Mouse (Mus musculus): ENCODE data around the gene Phyhd1.

Gene Phyhd1

DNA sequence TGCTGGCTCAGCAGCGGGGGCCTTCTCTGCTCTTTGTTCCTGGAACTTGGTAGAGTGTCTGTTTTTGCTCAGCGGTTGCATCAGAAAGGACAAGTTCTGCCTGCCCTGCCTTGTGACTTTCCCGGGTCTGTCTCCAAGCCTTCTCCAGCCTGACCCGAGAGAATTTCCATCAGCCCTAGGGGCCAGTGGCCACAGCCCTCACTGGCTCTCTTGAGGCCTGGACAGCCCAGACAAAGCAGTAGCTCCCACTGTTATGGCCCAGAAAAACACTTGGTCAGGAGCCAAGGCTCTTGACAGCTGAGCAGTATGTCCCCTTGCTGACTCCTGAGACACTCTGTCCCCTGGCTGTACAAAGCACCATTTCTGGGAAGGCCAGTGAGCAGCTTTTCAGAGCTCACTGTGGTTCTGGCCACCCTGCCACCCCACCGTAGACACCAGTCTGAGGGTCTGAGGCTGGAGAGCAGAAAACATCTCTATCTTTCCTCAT is at the start of gene Phyhd1:
Gene Phyhd1, plus strand, starts transcription at position 437 of the 487 bp plus-strand sequence.
- DNase-seq (ENCODE audit: low read depth, low spot score): peak; percentile 92

DNA sequence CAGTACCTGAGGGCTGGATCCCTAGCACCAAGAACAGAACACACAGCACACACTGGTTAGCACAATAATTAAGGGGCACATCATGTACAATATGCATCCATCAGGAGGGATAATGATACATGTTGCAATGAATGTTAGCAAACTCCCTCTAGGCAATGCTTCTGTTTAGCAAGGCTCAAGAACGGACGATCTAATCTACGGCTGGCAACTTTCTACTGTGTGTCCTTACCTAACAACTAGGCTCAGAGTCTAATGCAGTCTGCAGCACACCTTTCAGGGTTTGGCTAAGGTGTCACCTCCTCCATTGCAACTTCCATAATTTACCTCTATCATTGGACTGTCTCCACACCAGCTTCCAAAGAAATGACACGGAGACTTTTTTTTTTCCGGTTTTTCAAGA is 49.7 kb upstream of the Phyhd1 start:
- DNase-seq (ENCODE audit: low read depth, low spot score): no peak

DNA sequence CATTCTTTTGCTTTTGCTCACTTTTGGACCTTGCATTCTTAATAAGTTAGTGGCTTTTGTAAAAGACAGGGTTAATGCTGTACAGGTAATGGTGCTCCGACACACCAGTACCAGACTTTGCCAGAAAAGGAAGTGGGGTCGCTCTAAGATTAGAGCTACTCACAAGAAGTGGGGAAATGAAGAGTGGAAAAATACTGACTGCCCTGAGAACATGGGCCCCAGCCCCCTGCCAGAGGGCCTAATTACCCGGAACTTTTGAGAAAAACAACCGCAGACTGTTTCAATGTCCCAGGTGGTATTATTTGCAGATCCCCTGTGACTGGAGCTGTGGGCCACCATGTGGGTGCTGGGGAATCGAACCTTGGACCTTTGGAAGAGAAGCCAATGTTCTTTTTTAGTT is 30.4 kb upstream of the Phyhd1 start:
- DNase-seq (ENCODE audit: low read depth, low spot score): no peak

DNA sequence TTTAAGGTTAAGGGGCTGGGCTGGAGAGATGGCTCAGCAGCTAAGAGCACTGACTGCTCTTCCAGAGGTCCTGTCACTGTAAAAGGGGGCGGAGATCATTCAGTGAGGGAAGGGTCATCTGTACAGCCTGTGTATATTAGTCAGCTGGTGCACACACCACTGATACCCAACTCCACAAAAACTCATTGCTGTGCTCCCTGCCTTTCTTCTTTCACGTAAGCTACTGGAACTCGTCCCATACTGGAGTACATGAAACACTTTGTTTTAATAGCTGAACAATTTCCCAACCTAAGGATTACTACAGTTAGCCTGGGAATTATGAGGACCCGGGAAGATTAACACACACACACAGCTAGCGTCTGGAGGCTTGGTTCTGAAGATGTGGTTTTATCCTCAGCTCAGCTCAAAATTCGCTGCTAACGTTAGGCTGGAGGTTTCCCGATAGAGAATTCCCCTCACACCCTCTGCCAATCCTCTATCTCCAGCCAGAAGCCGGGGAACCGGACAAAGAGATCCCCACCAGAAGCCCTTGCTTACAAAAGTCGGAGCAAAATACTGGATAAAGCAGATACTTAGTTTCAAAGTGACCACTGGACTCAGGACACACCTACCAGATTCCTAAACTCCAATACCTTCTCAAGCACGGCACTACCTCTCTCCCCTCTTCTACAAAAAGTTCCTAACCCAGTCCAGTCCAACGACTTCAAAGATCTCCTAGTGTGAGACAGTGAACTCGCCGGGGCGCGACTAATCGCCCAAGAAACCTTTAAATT is 29.4 kb upstream of the Phyhd1 start:
- no peak for DNase-seq (ENCODE audit: low read depth, low spot score)

DNA sequence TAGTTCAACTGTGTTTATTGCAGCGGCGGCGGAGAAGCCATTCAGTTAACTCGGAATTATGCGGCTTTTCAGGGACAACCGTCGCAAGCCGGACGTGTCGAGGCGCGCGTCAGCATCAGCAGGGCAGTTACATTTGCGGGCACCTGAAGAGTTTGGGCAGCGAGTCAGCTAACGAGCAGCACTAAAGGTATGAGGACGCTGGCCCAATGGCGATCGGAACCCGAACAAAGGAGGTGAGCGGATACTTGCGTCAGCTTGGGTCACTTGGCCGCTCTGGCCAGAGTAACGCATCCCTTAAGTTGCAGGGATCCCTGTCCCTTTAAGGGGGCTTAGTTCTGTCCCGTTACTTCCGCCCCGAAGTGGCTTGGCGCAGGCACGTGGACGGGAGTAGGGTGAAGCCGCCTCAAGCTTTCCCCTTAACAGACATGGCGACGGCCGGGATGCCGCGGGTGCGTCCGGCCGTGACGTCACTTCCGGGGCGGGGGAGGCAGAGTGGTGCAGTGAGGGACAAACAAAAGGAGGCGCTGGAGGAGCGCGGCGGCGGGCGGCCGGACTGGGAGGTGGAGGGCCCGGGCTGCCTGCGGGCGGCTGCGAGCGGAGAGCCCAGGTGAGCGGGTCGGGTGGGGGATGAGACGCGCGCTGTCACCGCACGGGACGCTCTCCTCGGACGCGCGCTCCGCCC is 28.7 kb upstream of the Phyhd1 start, which contains the start of gene Lrrc8a:
Gene Lrrc8a, plus strand, starts transcription at position 517 of the 682 bp plus-strand sequence.
- DNase-seq (ENCODE audit: low read depth, low spot score): peak; percentile 99

DNA sequence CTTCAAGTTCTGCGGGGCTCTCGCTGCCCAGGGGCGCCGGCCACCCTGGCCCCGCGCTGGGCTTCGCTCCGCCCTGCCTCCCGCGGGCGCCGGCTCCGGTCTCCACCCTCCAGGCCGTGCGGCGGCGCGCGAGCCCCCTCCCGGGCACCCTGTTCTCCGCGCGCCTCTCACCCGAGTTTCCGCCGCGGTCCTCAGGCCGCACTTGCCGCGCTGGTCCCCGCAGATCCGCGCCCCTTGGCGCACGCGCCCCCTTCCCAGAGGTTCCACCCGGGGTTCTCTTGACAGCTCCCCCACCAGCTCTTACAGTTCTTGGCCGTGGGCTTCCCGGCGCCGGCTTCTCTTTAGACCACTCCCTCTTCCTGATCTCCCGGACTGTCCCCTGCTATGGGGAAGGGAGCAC is 28.1 kb upstream of the Phyhd1 start:
- DNase-seq (ENCODE audit: low read depth, low spot score): peak; percentile 68

DNA sequence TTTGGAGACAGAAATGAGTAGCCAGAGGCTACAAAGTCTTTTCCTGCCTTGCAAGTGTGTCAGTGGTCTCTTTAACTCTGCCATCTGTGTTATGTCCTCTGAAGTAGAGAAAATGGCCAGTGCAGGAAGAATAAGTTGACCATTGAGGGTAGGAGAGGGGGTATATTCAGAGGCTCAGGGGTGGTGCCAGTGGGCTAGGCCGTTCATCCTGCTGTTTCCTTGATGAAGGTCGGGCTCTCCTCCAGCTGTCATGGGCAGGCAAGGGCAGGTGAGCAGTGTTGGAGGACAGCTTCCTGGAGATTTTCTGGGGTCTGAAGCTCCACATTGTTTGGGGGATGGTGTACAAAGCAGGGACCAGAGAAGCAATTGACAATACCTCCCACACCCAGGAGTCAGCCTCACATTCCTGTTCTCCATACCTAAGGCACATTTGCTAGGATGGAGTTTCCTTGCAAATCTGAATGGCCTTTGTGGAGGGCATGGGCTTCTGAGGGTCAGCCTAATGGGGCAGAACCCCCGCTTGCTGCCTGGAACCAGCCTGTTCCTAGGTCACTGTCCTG is 27.0 kb upstream of the Phyhd1 start:
- no peak for DNase-seq (ENCODE audit: low read depth, low spot score)

DNA sequence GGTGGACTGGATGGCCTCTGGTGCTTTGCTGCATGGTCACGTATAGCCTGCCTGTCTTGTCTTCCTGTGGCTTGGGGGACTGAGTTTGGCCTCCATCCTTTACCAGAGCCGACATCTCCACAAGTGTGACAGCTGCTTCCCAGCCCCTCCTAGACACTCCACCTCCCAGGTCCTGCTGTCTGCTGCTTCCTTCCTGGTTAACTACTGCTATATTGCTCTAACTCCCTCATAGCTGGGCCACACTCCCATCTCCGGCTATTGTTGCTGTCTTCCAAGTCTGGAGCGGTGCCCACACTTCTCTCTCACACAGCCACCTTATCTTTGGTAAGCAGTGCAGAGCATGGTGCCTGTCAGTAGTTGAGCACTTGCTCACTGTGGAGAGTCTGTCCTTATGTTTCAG is 26.2 kb upstream of the Phyhd1 start:
- no peak for DNase-seq (ENCODE audit: low read depth, low spot score)

DNA sequence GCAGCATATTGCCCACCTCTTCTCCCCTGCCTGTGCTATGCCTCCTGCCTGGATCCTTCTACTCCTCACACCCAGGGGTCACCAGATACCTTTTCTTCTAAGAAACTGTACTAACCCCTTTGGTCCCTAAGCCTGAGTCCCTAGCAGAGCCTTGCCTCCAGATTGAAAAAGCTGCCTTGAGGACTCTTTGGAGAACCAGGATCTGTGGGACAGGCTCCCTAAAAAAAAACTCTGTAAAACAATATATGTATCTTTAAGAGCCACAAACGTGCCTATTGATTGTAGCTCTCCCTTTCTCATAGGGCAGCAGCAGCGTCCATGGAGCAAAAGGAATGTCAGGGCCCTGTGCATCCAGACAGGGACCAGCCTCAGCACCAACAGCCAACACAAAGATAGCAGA is 25.7 kb upstream of the Phyhd1 start, which contains the start of gene Gm28035:
Gene Gm28035, plus strand, starts transcription at position 301 of the 400 bp plus-strand sequence.
- no peak for DNase-seq (ENCODE audit: low read depth, low spot score)

DNA sequence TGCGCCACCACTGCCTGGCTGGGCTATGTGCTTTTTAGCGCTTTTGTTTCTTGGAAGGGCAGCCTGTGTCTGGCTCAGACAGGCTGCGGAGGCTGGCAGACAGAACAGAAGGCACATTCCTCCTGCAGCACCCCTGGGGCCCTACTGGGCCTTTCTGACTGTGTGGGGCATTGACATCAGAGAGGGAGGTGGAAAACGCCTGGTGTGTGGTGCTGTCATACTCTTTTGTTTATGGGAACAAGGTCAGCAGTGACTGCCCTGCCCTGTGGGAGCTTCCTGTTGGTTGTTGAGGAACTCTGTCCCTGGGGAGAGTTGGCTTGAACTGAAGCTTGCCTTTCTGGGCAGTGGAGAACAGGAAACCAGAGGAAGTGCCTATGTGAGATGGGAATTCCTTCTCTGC is 23.5 kb upstream of the Phyhd1 start:
- DNase-seq (ENCODE audit: low read depth, low spot score): peak; percentile 85

DNA sequence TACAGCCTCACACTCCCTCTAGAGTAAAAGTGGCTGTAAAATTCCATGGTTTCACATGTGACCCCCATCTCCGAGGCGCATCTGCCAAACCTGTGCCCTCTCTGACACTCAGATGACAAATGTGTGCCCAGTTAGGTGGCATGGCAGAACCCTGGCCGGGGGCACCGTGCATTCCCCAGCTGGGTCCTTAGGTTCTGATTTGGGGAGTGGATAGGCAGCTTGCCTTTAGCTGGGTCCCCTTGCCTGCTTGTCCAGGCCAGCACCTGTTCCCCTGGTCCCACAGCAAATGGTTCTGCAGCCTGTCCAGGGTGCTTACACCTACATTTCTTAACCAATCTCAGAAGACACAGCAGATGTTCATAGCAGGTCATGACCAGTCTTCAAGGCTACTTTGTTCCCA is 22.6 kb upstream of the Phyhd1 start:
- no peak for DNase-seq (ENCODE audit: low read depth, low spot score)

DNA sequence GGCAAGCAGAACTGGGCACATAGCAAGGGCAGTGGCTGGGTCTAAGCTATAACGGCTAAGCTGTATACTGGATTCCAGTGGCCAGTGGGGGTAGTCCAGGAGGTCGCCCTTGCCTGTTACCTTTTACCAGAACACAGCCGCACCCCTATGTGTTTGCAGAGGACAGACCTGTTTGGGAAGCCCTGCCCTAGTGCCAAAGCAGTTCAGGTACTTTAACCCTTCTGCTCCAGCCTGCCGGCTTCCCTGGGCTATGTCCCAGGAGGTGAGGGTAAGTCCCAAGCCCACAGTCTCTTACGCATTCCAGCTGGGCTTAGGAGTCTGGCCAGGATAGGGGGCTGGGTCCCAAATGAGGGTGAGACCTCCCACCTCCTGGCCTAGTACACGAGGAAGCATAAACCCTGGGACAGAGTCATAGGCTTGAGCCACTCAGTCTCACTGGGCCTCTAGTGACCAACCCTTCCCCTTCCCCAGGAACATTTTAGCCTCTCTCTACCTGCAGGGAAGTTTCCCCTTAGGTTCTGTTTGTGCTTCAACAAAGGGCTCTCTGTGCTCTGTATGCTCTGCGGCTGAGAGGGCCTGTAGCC is 21.3 kb upstream of the Phyhd1 start:
- no peak for DNase-seq (ENCODE audit: low read depth, low spot score)

DNA sequence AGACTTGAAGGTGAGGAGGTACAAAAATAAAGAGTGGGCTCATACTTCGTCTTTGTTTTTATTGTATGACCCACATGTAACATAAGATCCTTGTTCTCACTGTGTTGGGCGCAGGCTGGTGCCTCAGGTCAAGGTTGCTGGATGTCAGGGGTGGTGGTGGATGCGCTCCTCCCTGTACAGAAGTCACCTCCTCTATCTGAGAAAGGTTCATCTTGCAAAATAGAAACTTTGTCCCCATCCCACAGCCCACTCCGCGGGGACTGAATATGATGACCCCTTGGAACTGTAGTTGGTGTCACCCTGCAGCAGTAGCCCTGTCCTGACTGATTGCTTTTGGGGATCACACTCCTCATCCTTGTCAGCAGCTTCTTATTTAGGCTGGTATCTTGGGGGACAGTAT is 19.0 kb upstream of the Phyhd1 start:
- no peak for DNase-seq (ENCODE audit: low read depth, low spot score)

DNA sequence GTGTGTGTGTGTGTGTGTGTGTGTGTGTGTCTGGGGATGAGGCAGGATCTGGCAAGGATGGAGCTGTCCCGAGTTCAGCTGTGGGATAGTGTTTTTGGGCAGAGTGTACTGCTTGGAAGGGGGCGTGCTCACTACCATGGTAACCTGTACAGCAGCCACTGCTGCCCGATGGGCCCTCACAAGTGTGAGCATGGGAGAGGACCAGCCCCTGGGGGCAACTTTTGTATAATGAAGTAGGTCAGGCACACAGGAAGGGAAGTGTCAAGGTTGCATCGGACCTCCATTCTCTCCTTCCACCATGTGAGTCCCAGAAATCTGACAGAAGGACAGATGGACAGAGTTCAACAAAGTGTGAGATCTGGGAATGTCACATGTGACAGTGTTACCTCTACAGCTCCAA is 18.3 kb upstream of the Phyhd1 start:
- no peak for DNase-seq (ENCODE audit: low read depth, low spot score)

DNA sequence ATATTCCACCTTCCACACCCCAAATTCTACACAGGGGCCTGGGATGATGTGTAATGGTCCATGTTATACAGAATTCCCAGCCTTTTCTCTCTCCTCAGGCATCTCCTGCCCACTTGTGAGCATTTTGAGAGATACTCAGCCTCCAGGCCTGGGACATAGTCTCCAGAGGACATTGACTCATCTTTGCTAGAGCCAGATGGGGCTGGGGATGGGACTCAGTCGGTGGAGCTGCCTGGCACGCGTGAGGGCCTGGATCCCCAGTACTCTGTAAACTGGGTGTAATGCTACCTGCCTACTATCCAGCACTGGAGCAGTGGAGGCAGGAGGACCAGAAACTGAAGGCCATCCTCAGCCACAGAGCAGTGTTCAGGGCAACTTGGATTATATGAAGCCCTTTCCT is 16.8 kb upstream of the Phyhd1 start:
- peak; percentile 60 for DNase-seq (ENCODE audit: low read depth, low spot score)

DNA sequence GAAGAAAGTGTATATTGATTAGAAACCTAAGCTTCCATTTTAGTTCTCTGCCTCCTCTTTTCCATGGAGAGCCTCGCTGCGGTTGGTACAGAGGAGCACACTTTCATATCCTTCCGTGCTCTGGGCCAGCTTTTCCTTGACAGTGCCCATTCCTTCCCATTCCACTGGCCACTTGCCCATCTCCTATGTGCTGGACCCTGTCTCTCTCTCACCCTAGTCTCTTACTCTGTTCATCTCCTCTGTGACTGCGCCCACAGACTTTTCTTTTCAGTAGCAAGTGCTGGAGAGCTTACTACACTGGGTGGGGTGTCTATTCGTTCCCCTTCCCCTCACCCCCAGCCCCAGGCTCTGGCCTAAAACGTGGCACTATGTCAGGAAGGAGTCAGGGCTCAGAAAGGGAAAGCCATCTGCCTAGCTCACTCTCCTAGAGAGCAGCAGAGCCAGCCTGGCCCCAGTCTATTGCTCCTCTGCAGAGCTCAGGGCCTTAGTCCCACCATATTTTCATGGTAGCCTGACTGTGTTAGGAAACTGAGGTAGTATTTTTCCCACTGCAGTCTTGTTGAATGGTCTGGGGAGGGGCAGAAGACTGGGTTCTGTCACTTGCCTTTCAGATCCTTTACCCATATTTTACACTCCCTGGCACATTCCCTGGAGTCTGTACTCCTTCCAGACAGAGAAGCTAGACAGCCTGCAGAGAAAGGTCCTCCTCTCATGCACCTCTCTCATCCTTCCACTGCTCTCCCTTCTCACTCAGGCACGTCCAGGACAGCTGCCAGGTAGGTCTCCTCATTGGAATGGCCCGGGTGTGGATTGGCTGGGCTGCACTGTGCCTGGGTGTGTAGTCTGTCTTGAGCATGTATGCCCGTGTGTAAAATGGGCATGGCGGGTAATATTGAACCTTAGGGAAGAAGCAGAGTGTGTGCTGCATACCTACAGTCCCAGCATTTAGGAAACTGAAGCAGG is 15.6 kb upstream of the Phyhd1 start:
- no peak for DNase-seq (ENCODE audit: low read depth, low spot score)

DNA sequence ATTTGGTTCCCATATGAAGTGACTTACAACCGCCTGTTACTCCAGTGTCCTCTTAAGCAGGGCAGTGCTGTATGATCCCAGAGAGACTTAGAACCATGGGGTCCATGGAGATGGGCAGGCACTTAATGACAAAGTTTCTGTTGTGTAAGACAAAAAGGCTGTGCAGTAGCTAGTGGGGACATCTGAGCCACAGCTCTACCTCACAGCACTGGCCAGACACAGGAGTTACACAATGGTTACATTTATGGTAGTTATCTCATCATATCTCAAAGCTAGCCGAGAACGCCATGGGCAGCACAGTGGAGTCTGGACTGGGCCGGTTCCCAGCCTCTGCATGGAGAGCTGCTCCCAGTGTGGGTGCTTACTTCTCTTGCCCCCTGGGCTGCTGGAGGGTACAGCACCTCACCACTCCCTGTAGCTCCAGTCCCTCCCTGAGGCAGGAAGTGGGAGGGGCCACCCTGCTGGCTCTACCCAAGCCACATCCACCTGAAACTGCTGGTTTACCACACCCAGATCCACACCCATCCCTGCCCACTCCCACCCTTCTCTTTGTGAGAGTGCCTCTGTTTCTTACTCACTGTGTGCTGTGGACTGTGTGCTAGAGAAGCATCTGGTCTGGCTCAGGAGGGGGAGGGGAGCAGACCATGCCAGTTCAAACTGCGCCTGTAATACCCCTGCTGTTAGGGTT is 14.4 kb upstream of the Phyhd1 start:
- no peak for DNase-seq (ENCODE audit: low read depth, low spot score)

DNA sequence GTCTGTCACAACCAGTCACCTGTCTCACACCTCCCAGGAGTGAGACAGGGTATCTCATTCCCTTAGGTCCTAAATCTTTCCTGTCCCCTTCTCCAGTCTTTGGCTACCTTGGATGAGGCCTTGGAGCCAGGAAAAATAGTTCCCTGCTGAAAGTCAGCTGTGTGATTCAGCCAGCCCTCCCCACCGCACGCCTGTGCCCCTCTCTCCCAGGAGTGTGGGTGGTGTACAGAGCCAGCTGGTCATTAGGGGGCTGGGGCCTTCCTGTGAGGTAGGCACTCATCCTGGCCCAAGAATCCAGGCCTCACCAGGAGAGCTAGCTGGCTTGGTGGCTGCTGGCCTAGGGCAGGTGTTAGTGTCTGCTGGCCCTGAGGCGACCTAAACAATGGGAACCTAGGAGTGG is 13.5 kb upstream of the Phyhd1 start:
- DNase-seq (ENCODE audit: low read depth, low spot score): peak; percentile 62

DNA sequence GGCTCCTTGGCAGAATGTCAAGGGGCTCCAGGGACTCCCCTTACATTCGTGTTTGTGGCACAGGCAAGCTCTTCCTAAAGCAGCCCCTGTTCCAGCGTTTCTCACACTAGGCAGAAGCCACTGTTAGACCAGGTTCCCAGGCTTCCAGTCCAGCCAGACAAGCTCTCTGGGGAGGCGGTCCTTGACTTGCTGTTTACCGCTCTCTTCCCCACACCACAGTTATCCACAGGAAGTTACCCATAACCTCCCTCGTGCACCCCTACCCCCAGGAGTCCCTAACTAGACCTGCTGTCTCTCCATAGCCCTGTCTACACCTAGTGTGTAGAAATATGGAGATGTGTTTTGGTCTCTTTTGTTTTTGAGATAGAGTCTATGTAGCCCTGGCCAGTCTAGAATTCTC is 12.2 kb upstream of the Phyhd1 start:
- DNase-seq (ENCODE audit: low read depth, low spot score): no peak

DNA sequence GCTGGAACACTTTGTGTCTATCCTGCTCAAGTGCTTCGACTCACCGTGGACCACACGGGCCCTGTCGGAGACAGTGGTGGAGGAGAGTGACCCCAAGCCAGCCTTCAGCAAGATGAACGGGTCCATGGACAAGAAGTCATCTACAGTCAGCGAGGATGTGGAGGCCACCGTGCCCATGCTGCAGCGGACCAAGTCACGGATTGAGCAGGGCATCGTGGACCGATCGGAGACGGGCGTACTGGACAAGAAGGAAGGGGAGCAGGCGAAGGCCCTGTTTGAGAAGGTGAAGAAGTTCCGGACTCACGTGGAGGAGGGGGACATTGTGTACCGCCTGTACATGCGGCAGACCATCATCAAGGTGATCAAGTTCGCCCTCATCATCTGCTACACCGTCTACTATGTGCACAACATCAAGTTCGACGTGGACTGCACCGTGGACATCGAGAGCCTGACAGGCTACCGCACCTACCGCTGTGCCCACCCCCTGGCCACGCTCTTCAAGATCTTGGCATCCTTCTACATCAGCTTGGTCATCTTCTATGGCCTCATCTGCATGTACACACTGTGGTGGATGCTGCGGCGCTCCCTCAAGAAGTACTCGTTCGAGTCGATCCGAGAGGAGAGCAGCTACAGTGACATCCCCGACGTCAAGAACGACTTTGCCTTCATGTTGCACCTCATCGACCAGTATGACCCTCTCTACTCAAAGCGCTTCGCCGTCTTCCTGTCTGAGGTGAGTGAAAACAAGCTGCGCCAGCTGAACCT is 10.2 kb upstream of the Phyhd1 start:
- DNase-seq (ENCODE audit: low read depth, low spot score): no peak
